Mouse (Mus musculus): ENCODE measurements around the gene Palmd.

Palmd gene

DNA sequence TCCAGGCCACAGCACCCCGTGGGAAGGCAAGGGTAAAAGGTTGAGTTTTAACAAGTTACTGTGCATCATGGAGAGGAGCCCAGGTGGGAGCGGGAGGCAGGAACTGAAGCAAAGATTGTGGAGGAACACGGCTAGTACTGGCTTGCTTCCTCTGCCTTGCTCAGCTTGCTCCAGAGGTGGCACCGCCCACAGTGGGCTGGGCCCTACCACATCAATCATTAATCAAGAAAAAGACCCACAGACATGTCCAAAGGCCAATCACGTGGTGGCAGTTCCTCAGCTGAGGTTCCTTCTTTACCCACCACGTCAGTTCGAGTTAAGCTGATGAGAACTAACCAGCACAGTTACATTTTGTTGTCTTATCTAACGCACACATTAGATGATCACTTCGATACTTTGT, 75.9 kb downstream of the Palmd start:
- in situ Hi-C loops (cut with MboI, MseI): no loop called here

DNA sequence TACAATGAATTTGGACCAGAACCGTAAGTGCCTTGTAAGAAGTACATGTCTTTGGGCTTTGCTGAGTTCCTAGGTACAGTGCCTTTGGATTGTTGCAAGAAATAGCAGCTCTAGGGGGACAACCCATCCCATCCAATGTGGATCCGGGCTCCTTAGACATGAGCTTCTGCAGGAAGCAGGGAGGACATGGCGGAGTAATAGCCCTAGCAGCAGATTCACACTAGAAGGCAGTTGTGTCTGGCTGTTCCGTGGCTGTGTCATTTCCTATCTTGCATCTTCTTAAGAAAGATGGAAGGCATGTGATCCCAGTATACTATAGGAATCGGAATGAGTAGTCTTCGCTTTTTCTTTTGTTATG, 76.6 kb downstream of the Palmd start:
- in situ Hi-C loops (cut with MboI, MseI): no loop called here

DNA sequence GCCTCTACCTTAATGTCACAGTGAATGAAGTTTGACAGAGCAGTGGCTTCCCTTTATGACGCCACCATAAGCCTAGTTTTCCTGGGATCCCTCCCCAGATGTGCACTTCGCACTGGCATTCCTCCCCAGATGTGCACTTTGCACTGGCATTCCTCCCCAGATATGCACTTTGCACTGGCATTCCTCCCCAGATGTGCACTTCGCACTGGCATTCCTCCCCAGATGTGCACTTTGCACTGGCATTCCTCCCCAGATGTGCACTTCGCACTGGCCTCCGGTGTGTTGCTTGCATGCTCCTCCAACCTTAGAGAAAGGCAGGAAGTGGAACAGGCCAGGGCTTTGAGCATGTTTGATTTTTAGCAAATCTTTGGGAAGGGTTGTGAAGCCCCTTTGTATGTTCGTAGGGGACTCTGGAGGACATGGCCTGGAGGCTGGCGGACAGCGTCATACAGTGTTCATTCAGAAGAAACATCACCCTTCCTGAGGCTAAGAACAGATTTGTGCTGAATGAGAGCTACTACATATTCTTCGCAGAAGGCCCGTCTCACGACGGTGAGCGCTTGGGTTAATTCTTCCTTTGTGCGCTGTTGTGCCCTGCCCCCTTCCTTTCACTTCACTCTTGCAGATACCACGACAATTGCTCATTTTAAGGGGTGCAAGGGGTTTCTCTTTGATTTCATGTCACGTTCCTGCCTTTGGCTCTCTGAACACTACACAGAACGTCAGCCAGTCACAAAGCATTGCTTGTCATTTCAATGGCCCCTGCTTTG, 77.2 kb downstream of the Palmd start:
- in situ Hi-C loops (cut with MboI, MseI): no loop called here

- in situ Hi-C loops (cut with MboI, MseI): no loop called here
Observed at GRCm38 (mm10) chr3:116890576-116890975, 78.2 kb downstream of the Palmd start.

- in situ Hi-C loops (cut with MboI, MseI): no loop called here
Observed at GRCm38 (mm10) chr3:116889358-116889757, 79.4 kb downstream of the Palmd start.

DNA sequence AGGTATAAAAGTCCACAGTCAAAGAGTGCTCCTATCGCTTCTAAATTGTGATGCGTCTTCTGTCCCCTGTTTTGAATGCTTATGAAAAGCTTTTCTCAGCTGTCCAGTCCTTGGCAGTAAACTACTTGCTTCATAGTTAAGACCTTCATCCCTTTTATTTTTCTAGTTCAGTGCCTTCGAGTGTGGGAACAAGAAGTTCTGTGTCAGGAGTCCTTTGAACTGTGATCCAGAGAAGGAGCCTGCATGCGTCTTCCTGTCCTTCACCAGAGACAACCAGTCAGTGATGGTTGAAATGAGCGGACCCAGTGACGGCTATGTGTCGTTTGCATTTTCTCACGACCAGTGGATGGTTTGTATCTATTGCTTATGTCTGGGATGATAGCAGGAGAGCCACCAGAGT, 83.8 kb downstream of the Palmd start:
- in situ Hi-C loops (cut with MboI, MseI): no loop called here

DNA sequence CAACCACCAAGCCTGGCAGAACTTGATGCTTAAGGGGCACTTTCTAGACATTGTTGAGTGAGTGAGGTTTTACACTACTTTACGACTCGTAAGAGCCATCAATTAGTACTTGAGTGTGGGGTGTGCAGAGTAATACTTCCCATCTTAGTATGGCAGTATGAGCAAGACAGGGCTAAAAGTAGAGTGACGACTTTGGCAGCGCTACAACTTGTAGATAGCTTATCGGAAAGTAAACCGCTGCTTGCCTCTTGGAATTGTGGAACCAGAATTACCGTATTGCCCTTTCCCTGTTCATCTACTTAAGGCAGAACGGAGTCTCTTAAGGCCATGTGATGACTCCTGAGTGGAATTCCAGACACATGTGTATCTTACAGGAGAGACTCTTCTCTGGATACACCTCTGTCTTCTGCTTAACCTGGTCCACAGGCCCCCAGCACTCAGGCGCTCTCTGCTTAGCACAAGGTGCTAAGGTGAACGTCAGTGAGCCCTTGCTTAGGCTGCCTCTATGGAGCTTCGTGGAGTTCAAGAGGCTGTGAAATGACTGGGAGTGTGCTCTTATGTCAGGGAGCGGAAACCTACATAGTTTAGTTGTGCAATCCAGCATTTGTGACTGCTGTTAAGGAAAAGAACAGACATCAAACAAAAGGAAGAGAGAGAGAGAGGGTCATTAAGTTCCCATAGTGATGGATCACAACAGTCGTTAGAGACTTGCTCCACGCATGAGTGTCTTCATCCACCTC, 86.4 kb downstream of the Palmd start:
- in situ Hi-C loops (cut with MboI, MseI): no loop called here

DNA sequence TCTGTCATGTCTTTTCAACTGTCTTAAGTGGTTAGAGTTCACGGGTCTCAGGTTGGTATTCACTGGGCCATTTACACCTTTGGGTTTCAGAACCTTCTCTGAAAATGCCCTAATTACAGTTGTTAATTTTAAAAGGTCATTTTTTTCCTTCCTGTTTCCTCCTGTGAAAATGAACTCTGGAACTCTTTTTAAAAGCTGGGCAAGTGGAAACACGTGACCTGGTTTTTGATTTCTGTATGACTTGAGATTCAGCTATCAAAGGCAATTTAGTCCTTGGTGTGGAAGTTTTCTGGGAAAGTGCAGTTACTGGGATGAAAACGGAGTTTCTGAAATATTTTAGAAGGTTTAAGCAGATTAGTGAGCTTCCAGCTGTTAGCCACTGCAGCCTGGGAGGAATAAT, 98.4 kb downstream of the Palmd start:
- in situ Hi-C loops (cut with MboI, MseI): no loop called here
